Mouse (Mus musculus) heart, embryonic 16.5 days (tissue): Measurements from ENCODE around the gene Gm49395. TPM values are rescaled to one million over a fixed set of nuclear protein-coding genes. Genes with fewer than 3 reads are reported as not detected.

ENCODE experiments used
- ATAC-seq: fragments of 200-750 bp; cut with Nextera tagmentation; replicated peaks from 2 replicates; pipeline ENCODE4 v1.8.0; 2017; ENCODE audit warnings: moderate number of reproducible peaks; ENCODE audit not compliant: insufficient read depth, low FRiP score; ENCODE audit errors: extremely low read depth
- H3K27ac ChIP-seq: fragments of 300-500 bp; sonication (generic); 2 replicates; pipeline ENCODE4 v1.5.1; 2014; ENCODE audit warnings: mild to moderate bottlenecking, low read length, control low read depth, moderate library complexity
- H3K27me3 ChIP-seq: fragments of 300-500 bp; sonication (generic); 2 replicates; pipeline ENCODE4 v1.6.1; 2014; ENCODE audit warnings: low read length, mixed read lengths; ENCODE audit not compliant: control insufficient read depth, insufficient read depth
- H3K36me3 ChIP-seq: fragments of 300-500 bp; sonication (generic); 2 replicates; pipeline ENCODE4 v1.6.1; 2014; ENCODE audit not compliant: control insufficient read depth, insufficient read depth
- H3K4me1 ChIP-seq: fragments of 300-500 bp; sonication (generic); 2 replicates; pipeline ENCODE4 v1.6.1; 2014; ENCODE audit warnings: low read length, mixed read lengths; ENCODE audit not compliant: control insufficient read depth, insufficient read depth
- H3K4me2 ChIP-seq: fragments of 300-500 bp; sonication (generic); 2 replicates; pipeline ENCODE4 v1.6.1; 2014; ENCODE audit warnings: low read depth, mild to moderate bottlenecking, control low read depth, low read length
- H3K4me3 ChIP-seq: fragments of 300-500 bp; sonication (generic); 2 replicates; pipeline ENCODE4 v1.5.1; 2014; ENCODE audit warnings: mild to moderate bottlenecking, control low read depth, low read length
- H3K9ac ChIP-seq: fragments of 300-500 bp; sonication (generic); 2 replicates; pipeline ENCODE4 v1.6.1; 2014; ENCODE audit warnings: low read length, control low read depth
- H3K9me3 ChIP-seq: fragments of 300-500 bp; sonication (generic); replicated peaks from 2 replicates; pipeline ENCODE4 v1.6.1; 2016; ENCODE audit warnings: low read length; ENCODE audit not compliant: control insufficient read depth
- WGBS: fragments of 180-500 bp; shearing (Covaris S2); extraction: QIAGEN DNeasy Blood & Tissue Kit; methylation state at CpG from one replicate; pipeline ENCODE4 v1.1.7; 2014; 5-methylcytosine and 5-hydroxymethylcytosine counted together
- polyA plus RNA-seq: library from polyadenylated mRNA; unstranded; fragments of >200 nt; fragmentation: Nextera tagmentation; extraction: Ambion mirVana; gene quantifications from 2 replicates; pipeline ENCODE4 v1.2.1, GENCODE M21; 2015

The Gm49395 gene
- polyA plus RNA-seq, 1 experiment from 2014 or later: 8.4 TPM

- Histone ChIP-seq H3K9ac (no peak overlapping the region), H3K4me1 (peaks cover 2% of the 10 kb centered on the region; the same call in 1 of the 2 replicates), H3K4me2 (no peak overlapping the region), H3K36me3 (0 out of 2 replicates have a peak, but pooled peaks cover 3% of the 10 kb centered on the region), H3K4me3 (no peak overlapping the region), H3K27ac (no peak overlapping the region), H3K9me3 (no peaks in the 10 kb centered on the region), H3K27me3 (no peaks in the 10 kb centered on the region)
- ATAC-seq: no peak
- WGBS: 75% methylated on average over 7 of the region's 7 CpGs
Measured at GRCm38 (mm10) chr13:115052568-115052967, 49.2 kb downstream of the Gm49395 start.

- Histone ChIP-seq H3K4me3 (no peak overlapping the region), H3K4me1 (peaks cover 2% of the 10 kb centered on the region; the same call in 1 of the 2 replicates), H3K9ac (no peak overlapping the region), H3K36me3 (0 out of 2 replicates have a peak, but pooled peaks cover 3% of the 10 kb centered on the region), H3K4me2 (no peak overlapping the region), H3K27ac (no peak overlapping the region), H3K9me3 (no peaks in the 10 kb centered on the region), H3K27me3 (no peaks in the 10 kb centered on the region)
- 70% methylated on average over 13 of the region's 13 CpGs for WGBS
- ATAC-seq: no peak
Measured at GRCm38 (mm10) chr13:115050660-115051559, 50.8 kb downstream of the Gm49395 start.

GRCm38 (mm10) chr13:115042652-115043051 is 59.1 kb downstream of the Gm49395 start:
- Histone ChIP-seq H3K4me2 (no peak overlapping the region), H3K9ac (no peak overlapping the region), H3K27me3 (no peaks in the 10 kb centered on the region), H3K4me1 (no peaks in the 10 kb centered on the region), H3K27ac (peak overlapping the region; percentile 63), H3K9me3 (no peaks in the 10 kb centered on the region), H3K4me3 (no peak overlapping the region), H3K36me3 (no peaks in the 10 kb centered on the region; the same call in 1 of the 2 replicates)
- 40% methylated on average over 2 of the region's 2 CpGs for WGBS
- ATAC-seq: no peak

GRCm38 (mm10) chr13:115037304-115037703 is 64.4 kb downstream of the Gm49395 start:
- no peak overlapping the region for H3K27ac ChIP-seq
- H3K27me3 ChIP-seq: no peaks in the 10 kb centered on the region
- H3K9ac ChIP-seq: no peak overlapping the region
- H3K9me3 ChIP-seq: no peaks in the 10 kb centered on the region
- H3K4me1 ChIP-seq: no peaks in the 10 kb centered on the region; the same call in 1 of the 2 replicates
- no peaks in the 10 kb centered on the region; the same call in 1 of the 2 replicates for H3K36me3 ChIP-seq
- H3K4me3 ChIP-seq: no peak overlapping the region
- ATAC-seq: no peak
- WGBS: 72% methylated on average over 4 of the region's 4 CpGs
- H3K4me2 ChIP-seq: no peak overlapping the region

GRCm38 (mm10) chr13:115035387-115035786 is 66.3 kb downstream of the Gm49395 start:
- Histone ChIP-seq H3K4me1 (peaks cover 10% of the 10 kb centered on the region), H3K4me2 (no peak overlapping the region), H3K27ac (no peak overlapping the region), H3K36me3 (no peaks in the 10 kb centered on the region), H3K4me3 (no peak overlapping the region), H3K9ac (no peak overlapping the region), H3K9me3 (no peaks in the 10 kb centered on the region), H3K27me3 (no peaks in the 10 kb centered on the region)
- WGBS: 48% methylated on average over 8 of the region's 8 CpGs
- no peak for ATAC-seq

GRCm38 (mm10) chr13:115033135-115033534 is 68.6 kb downstream of the Gm49395 start:
- WGBS: 87% methylated on average over 2 of the region's 2 CpGs
- H3K4me2 ChIP-seq: no peak overlapping the region
- ATAC-seq: no peak
- H3K4me1 ChIP-seq: peaks cover 13% of the 10 kb centered on the region
- no peak overlapping the region for H3K27ac ChIP-seq
- H3K27me3 ChIP-seq: no peaks in the 10 kb centered on the region
- H3K4me3 ChIP-seq: no peak overlapping the region
- no peak overlapping the region for H3K9ac ChIP-seq
- H3K36me3 ChIP-seq: 0 out of 2 replicates have a peak, but pooled peaks cover 3% of the 10 kb centered on the region
- no peaks in the 10 kb centered on the region for H3K9me3 ChIP-seq

GRCm38 (mm10) chr13:115031177-115032000 is 70.3 kb downstream of the Gm49395 start:
- 0 out of 2 replicates have a peak overlapping the region, but pooled peaks have one; percentile 7 for H3K4me2 ChIP-seq
- H3K27ac ChIP-seq: peak overlapping the region; percentile 82
- ATAC-seq: peak; percentile 45; the same call in 1 of the 2 replicates

GRCm38 (mm10) chr13:115025394-115025793 is 76.3 kb downstream of the Gm49395 start:
- Histone ChIP-seq H3K4me1 (peaks cover 27% of the 10 kb centered on the region), H3K36me3 (0 out of 2 replicates have a peak, but pooled peaks cover 3% of the 10 kb centered on the region), H3K4me3 (no peak overlapping the region), H3K4me2 (no peak overlapping the region), H3K27me3 (no peaks in the 10 kb centered on the region), H3K27ac (no peak overlapping the region), H3K9me3 (no peaks in the 10 kb centered on the region), H3K9ac (no peak overlapping the region)
- ATAC-seq: no peak
- 91% methylated on average over 3 of the region's 3 CpGs for WGBS

More at GRCm38 (mm10) chr13:115031177-115032000, 70.3 kb downstream of the Gm49395 start:
- Histone ChIP-seq H3K27me3 (no peaks in the 10 kb centered on the region), H3K36me3 (0 out of 2 replicates have a peak, but pooled peaks cover 3% of the 10 kb centered on the region), H3K9me3 (no peaks in the 10 kb centered on the region), H3K9ac (no peak overlapping the region), H3K4me3 (no peak overlapping the region), H3K4me1 (peaks cover 13% of the 10 kb centered on the region)
- WGBS: 56% methylated on average over 17 of the region's 17 CpGs
